Mouse (Mus musculus): ENCODE results near the gene Ehd2.

GRCm38 (mm10) chr7:15993789-15994188 lies 26.4 kb upstream of the Ehd2 start:
- TF ChIP-seq CTCF (IDR thresholded peaks at IDR 0.05; ENCODE audit: low read depth, low read length): no peak
- no peak for TF ChIP-seq POLR2A (IDR thresholded peaks at IDR 0.05; ENCODE audit: insufficient read depth, low read length)
- TF ChIP-seq EP300 (IDR thresholded peaks at IDR 0.05; ENCODE audit: insufficient read depth, low read depth, low read length): no peak

Data from ES-Bruce4 (cell line).